9 mouse cellular contexts compared by ENCODE assay signal in the genomic region with DNA sequence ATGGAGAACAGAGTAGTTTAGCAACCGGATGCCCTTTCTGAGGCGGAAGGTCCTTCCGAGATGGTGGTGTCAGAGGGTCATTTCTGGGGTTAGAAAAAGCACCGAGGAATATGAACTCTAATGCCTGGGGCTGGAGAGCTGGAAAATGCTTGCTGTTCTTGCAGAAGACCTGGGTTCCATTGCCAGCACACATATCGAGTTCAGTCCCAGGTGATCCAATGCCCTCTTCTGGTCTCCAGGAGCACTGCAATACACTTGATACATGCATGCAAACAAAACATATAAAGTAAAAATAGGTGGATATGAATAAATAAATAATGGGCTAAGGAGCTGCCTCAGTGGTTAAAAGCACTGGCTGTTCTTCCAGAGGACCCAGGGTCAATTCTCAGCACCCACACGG. TPM values are rescaled to one million over a fixed set of nuclear protein-coding genes. Genes with fewer than 3 reads are reported as not detected.
DNase-seq lines count a peak whose midpoint lies in the region; ATAC-seq and TF ChIP-seq lines count a peak whose summit lies in the region.
"Had no signal": no experiment of that assay in that cellular context is flagged by ENCODE, and none has a peak within 500 bp of the region (broad histone marks: within the 10 kb centered on the region; RNA-seq: fewer than 3 reads in every experiment).

No protein-coding gene starts in this region.

- no peak for ATAC-seq in lung, postnatal 0 days

- DNase-seq in heart, postnatal 36 days, result peak; percentile 8 to 20
- no peak for DNase-seq in heart, postnatal 25 days (ENCODE audit: low spot score)
- DNase-seq in R1 (ENCODE audit: low read depth, low spot score), result peak; percentile 30
- peak; percentile 18 for DNase-seq in lung, postnatal 0 days (ENCODE audit: low spot score)
- DNase-seq in ovary, postnatal 14 days (ENCODE audit: low spot score), result no peak
- DNase-seq in left cerebral cortex, postnatal 14 days (ENCODE audit: low spot score in 2 of 2), result no peak

- peak; percentile 59 for TF ChIP-seq CTCF in E14TG2a.4 (conservative IDR thresholded peaks at IDR 0.05; ENCODE audit: low read length)
- peak; percentile 64 for TF ChIP-seq CTCF in lung, postnatal 0 days (IDR thresholded peaks at IDR 0.05)

- H3K4me2 ChIP-seq in lung, postnatal 0 days (replicated peaks; ENCODE audit: low read depth, low read length), result no peak overlapping the region
- H3K4me2 ChIP-seq: embryonic facial prominence, embryonic 13.5 days; heart, embryonic 15.5 days had no signal

- H3K27ac ChIP-seq in lung, postnatal 0 days (ENCODE audit: low read length), result no peak overlapping the region
- H3K27ac ChIP-seq: embryonic facial prominence, embryonic 13.5 days; heart, embryonic 15.5 days had no signal

- H3K9ac ChIP-seq in lung, postnatal 0 days (replicated peaks; ENCODE audit: low read depth), result no peak overlapping the region
- H3K9ac ChIP-seq: embryonic facial prominence, embryonic 13.5 days; heart, embryonic 15.5 days had no signal

- H3K27me3 ChIP-seq in E14TG2a.4 (ENCODE audit: insufficient read depth, low read length), result peaks cover 49% of the 10 kb centered on the region
- no peaks in the 10 kb centered on the region for H3K27me3 ChIP-seq in lung, postnatal 0 days (replicated peaks; ENCODE audit: insufficient read depth, low read length)
- H3K27me3 ChIP-seq: heart, embryonic 15.5 days had no signal

- no peaks in the 10 kb centered on the region for H3K9me3 ChIP-seq in E14TG2a.4 (ENCODE audit: low read length)
- H3K9me3 ChIP-seq in lung, postnatal 0 days (ENCODE audit: low read length), result no peaks in the 10 kb centered on the region
- H3K9me3 ChIP-seq: embryonic facial prominence, embryonic 13.5 days; heart, embryonic 15.5 days had no signal

- H3K4me1 ChIP-seq in E14TG2a.4 (replicated peaks; ENCODE audit: low read depth, low read length), result no peaks in the 10 kb centered on the region; the same call in 1 of the 2 replicates
- no peaks in the 10 kb centered on the region for H3K4me1 ChIP-seq in lung, postnatal 0 days (ENCODE audit: insufficient read depth, low read depth, low read length)
- H3K4me1 ChIP-seq: heart, embryonic 15.5 days had no signal

- no peaks in the 10 kb centered on the region for H3K36me3 ChIP-seq in E14TG2a.4 (ENCODE audit: insufficient read depth, low read length)
- H3K36me3 ChIP-seq in lung, postnatal 0 days (ENCODE audit: insufficient read depth, low read length), result no peaks in the 10 kb centered on the region
- H3K36me3 ChIP-seq: embryonic facial prominence, embryonic 13.5 days; heart, embryonic 15.5 days had no signal

- H3K4me3 ChIP-seq in E14TG2a.4 (replicated peaks; ENCODE audit: low read length), result no peak overlapping the region
- H3K4me3 ChIP-seq in lung, postnatal 0 days (ENCODE audit: low read depth, low read length), result no peak overlapping the region
- H3K4me3 ChIP-seq: embryonic facial prominence, embryonic 13.5 days; heart, embryonic 15.5 days had no signal

- WGBS in lung, postnatal 0 days, result 68% methylated on average over 6 of the region's 6 CpGs

- intact Hi-C loops in heart, postnatal 36 days (cut with DNase I), result loop anchor here (2.0 kb wide), 1 partner anchor 92 kb away; no protein-coding TSS in a partner anchor
- intact Hi-C loops in heart, postnatal 25 days (cut with DNase I), result loop anchor here (5.0 kb wide), 1 partner anchor 95 kb away; no protein-coding TSS in a partner anchor
- intact Hi-C loops in left cerebral cortex, postnatal 14 days (cut with DNase I), result no loop called here

- no peak for TF ChIP-seq EP300 in lung, postnatal 0 days (IDR thresholded peaks at IDR 0.05)

RNA-seq across cellular contexts. Expression of gene Ctbp1, which starts 22.4 kb away (rescaled TPM):
- 100 to 1,000 TPM; 213 to 214 TPM for total RNA-seq in heart, postnatal 36 days (2021)
- total RNA-seq in heart, postnatal 25 days (2021), result 100 to 1,000 TPM; 208 to 209 TPM
- 193 and 194 TPM in 2 replicates for polyA plus RNA-seq in lung, postnatal 0 days (2015; fragmentation: Nextera tagmentation; extraction: Ambion mirVana)
- total RNA-seq in left cerebral cortex, postnatal 14 days (2021), result 100 to 1,000 TPM; 282 to 291 TPM

RNA-seq across cellular contexts. Expression of gene Maea, which starts 38.1 kb away (rescaled TPM):
- total RNA-seq in heart, postnatal 36 days (2021), result 10 to 100 TPM; 81.0 to 86.1 TPM
- total RNA-seq in heart, postnatal 25 days (2021), result 10 to 100 TPM; 92.7 to 92.8 TPM
- polyA plus RNA-seq in lung, postnatal 0 days (2015; fragmentation: Nextera tagmentation; extraction: Ambion mirVana), result 93.6 and 96.0 TPM in 2 replicates
- 10 to 100 TPM; 81.9 to 87.6 TPM for total RNA-seq in left cerebral cortex, postnatal 14 days (2021)

Comparison
In these comparisons a context has a peak if more than half of its experiments do, and no peak if none do; other contexts are left out.
1. DNase-seq: peak in heart, postnatal 36 days (2 of 2), R1 (single experiment) and lung, postnatal 0 days (single experiment); none in heart, postnatal 25 days (single experiment), ovary, postnatal 14 days (single experiment) and left cerebral cortex, postnatal 14 days (0 of 2).